ENCODE assay signal across 8 mouse cellular contexts in the genomic region with DNA sequence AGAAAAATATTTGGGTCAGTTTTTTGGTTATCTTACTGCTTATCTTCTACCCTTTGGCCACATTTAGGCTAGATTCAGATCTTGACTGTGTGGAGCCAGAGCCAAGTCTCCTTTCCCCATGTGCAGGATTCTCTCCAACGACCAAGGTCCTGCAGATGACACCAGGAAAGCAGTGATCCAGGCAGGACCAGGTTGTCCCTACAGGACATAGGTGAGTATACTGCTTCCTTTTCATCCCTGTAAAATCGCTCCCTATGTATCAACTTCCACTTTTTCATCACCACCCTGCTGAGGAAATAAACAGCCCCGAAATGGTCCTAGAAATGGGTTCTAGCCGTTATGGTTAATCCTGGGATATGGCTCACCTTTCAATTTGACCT. TPM values are rescaled to one million over a fixed set of nuclear protein-coding genes. Genes with fewer than 3 reads are reported as not detected.
DNase-seq lines count a peak whose midpoint lies in the region; ATAC-seq and TF ChIP-seq lines count a peak whose summit lies in the region.

No protein-coding gene starts in this region.

- H3K27me3 ChIP-seq in lung, postnatal 0 days (replicated peaks; ENCODE audit: insufficient read depth, low read length), result no peaks in the 10 kb centered on the region
- no peaks in the 10 kb centered on the region for H3K27me3 ChIP-seq in forebrain, embryonic 12.5 days
- no peaks in the 10 kb centered on the region for H3K27me3 ChIP-seq in limb, embryonic 12.5 days
- no peaks in the 10 kb centered on the region for H3K27me3 ChIP-seq in small intestine, adult 2 months (ENCODE audit: control insufficient read depth, insufficient read depth, low read length)

- peak overlapping the region; percentile 97 for H3K4me3 ChIP-seq in lung, postnatal 0 days (ENCODE audit: low read depth, low read length)
- peak overlapping the region; percentile 99 for H3K4me3 ChIP-seq in forebrain, embryonic 12.5 days (replicated peaks)
- H3K4me3 ChIP-seq in limb, embryonic 12.5 days (replicated peaks), result peak overlapping the region; percentile 100
- peak overlapping the region; percentile 95; the same call in 1 of the 2 replicates for H3K4me3 ChIP-seq in small intestine, adult 2 months (ENCODE audit: low read depth, low read length)

- H3K4me1 ChIP-seq in lung, postnatal 0 days (ENCODE audit: insufficient read depth, low read depth, low read length), result peaks cover 17% of the 10 kb centered on the region; the same call in 1 of the 2 replicates
- H3K4me1 ChIP-seq in forebrain, embryonic 12.5 days, result peaks cover 57% of the 10 kb centered on the region
- H3K4me1 ChIP-seq in limb, embryonic 12.5 days (replicated peaks), result peaks cover 46% of the 10 kb centered on the region
- peaks cover 11% of the 10 kb centered on the region; the same call in 1 of the 2 replicates for H3K4me1 ChIP-seq in small intestine, adult 2 months (ENCODE audit: control insufficient read depth, insufficient read depth, insufficient read length, low read length)

- ATAC-seq in lung, postnatal 0 days, result no peak
- ATAC-seq in forebrain, embryonic 12.5 days (ENCODE audit: low FRiP score), result no peak
- ATAC-seq in limb, embryonic 12.5 days (ENCODE audit: insufficient number of reproducible peaks, insufficient read depth, low FRiP score, low TSS enrichment, low read depth), result no peak

- 17% methylated on average over 4 of the region's 4 CpGs for WGBS in lung, postnatal 0 days
- 21% methylated on average over 4 of the region's 4 CpGs for whole genome bisulfite sequencing in forebrain, embryonic 12.5 days
- WGBS in limb, embryonic 12.5 days, result 17% methylated on average over 4 of the region's 4 CpGs
- WGBS in small intestine, adult 2 months, result 32% methylated on average over 4 of the region's 4 CpGs

- H3K9me3 ChIP-seq in lung, postnatal 0 days (ENCODE audit: low read length), result no peaks in the 10 kb centered on the region
- no peaks in the 10 kb centered on the region for H3K9me3 ChIP-seq in forebrain, embryonic 12.5 days
- H3K9me3 ChIP-seq in limb, embryonic 12.5 days, result no peaks in the 10 kb centered on the region

- peak overlapping the region; percentile 94; the same call in 1 of the 2 replicates for H3K9ac ChIP-seq in lung, postnatal 0 days (replicated peaks; ENCODE audit: low read depth)
- peak overlapping the region; percentile 94; the same call in 1 of the 2 replicates for H3K9ac ChIP-seq in forebrain, embryonic 12.5 days
- H3K9ac ChIP-seq in limb, embryonic 12.5 days (replicated peaks), result no peak overlapping the region

- DNase-seq in lung, postnatal 0 days (ENCODE audit: low spot score), result no peak
- no peak for DNase-seq in lung, adult 18-20 months
- DNase-seq in gastrocnemius, postnatal 25 days, result no peak
- no peak for DNase-seq in gastrocnemius, adult 18-20 months (ENCODE audit: low spot score)
- no peak for DNase-seq in cerebellum, adult 9-10 months

- TF ChIP-seq POLR2A in small intestine, adult 2 months (IDR thresholded peaks at IDR 0.05; ENCODE audit: low read depth, low read length), result no peak

- H3K4me2 ChIP-seq in lung, postnatal 0 days (replicated peaks; ENCODE audit: low read depth, low read length), result peak overlapping the region; percentile 14; the same call in 1 of the 2 replicates
- H3K4me2 ChIP-seq in forebrain, embryonic 12.5 days, result peak overlapping the region; percentile 75
- peak overlapping the region; percentile 85 for H3K4me2 ChIP-seq in limb, embryonic 12.5 days

- TF ChIP-seq EP300 in lung, postnatal 0 days (IDR thresholded peaks at IDR 0.05), result no peak

- no peak for TF ChIP-seq CTCF in lung, postnatal 0 days (IDR thresholded peaks at IDR 0.05)
- no peak for TF ChIP-seq CTCF in small intestine, adult 2 months (IDR thresholded peaks at IDR 0.05; ENCODE audit: extremely low read depth, insufficient read length, insufficient replicate concordance, low read depth, low read length)

- no peaks in the 10 kb centered on the region for H3K36me3 ChIP-seq in lung, postnatal 0 days (ENCODE audit: insufficient read depth, low read length)
- no peaks in the 10 kb centered on the region for H3K36me3 ChIP-seq in forebrain, embryonic 12.5 days (replicated peaks)
- H3K36me3 ChIP-seq in limb, embryonic 12.5 days, result 0 out of 2 replicates have a peak, but pooled peaks cover 4% of the 10 kb centered on the region
- H3K36me3 ChIP-seq in small intestine, adult 2 months (ENCODE audit: control insufficient read depth, insufficient read depth, low read length), result 0 out of 2 replicates have a peak, but pooled peaks cover 1% of the 10 kb centered on the region

- no peak overlapping the region for H3K27ac ChIP-seq in lung, postnatal 0 days (ENCODE audit: low read length)
- no peak overlapping the region for H3K27ac ChIP-seq in forebrain, embryonic 12.5 days
- no peak overlapping the region for H3K27ac ChIP-seq in limb, embryonic 12.5 days
- H3K27ac ChIP-seq in small intestine, adult 2 months (ENCODE audit: insufficient read depth, low read depth, low read length), result no peak overlapping the region

RNA-seq across cellular contexts. Expression of gene Baz2a, which starts 4.9 kb away (rescaled TPM):
- polyA plus RNA-seq in lung, postnatal 0 days (2015; fragmentation: Nextera tagmentation; extraction: Ambion mirVana), result 11.2 and 11.4 TPM in 2 replicates
- 14.0 and 14.6 TPM in 2 replicates for polyA plus RNA-seq in forebrain, embryonic 12.5 days (2016; fragmentation: Nextera tagmentation; extraction: Ambion mirVana)
- 8.6 and 9.5 TPM in 2 replicates for polyA plus RNA-seq in limb, embryonic 12.5 days (2016; fragmentation: Nextera tagmentation; extraction: Ambion mirVana)
- polyA plus RNA-seq in small intestine, adult 2 months (2012; rRNA removed), result 14.1 and 30.8 TPM in 2 replicates
- 10 to 100 TPM; 11.4 to 12.0 TPM for total RNA-seq in gastrocnemius, postnatal 25 days (2021)
- total RNA-seq in gastrocnemius, adult 18-20 months (2021), result 10 to 100 TPM; 12.4 to 13.9 TPM

RNA-seq across cellular contexts. Expression of gene Atp5b, which starts 13.2 kb away (rescaled TPM):
- 1,155 and 1,171 TPM in 2 replicates for polyA plus RNA-seq in lung, postnatal 0 days (2015; fragmentation: Nextera tagmentation; extraction: Ambion mirVana)
- 2,091 and 2,135 TPM in 2 replicates for polyA plus RNA-seq in forebrain, embryonic 12.5 days (2016; fragmentation: Nextera tagmentation; extraction: Ambion mirVana)
- 2,018 and 2,026 TPM in 2 replicates for polyA plus RNA-seq in limb, embryonic 12.5 days (2016; fragmentation: Nextera tagmentation; extraction: Ambion mirVana)
- 4,528 and 5,521 TPM in 2 replicates for polyA plus RNA-seq in small intestine, adult 2 months (2012; rRNA removed)
- 1,000 to 10,000 TPM; 3,933 to 4,186 TPM for total RNA-seq in gastrocnemius, postnatal 25 days (2021)
- 1,000 to 10,000 TPM; 3,383 to 3,450 TPM for total RNA-seq in gastrocnemius, adult 18-20 months (2021)

RNA-seq across cellular contexts. Expression of gene Ptges3, which starts 37.5 kb away (rescaled TPM):
- polyA plus RNA-seq in lung, postnatal 0 days (2015; fragmentation: Nextera tagmentation; extraction: Ambion mirVana), result 239 and 259 TPM in 2 replicates
- 611 and 642 TPM in 2 replicates for polyA plus RNA-seq in forebrain, embryonic 12.5 days (2016; fragmentation: Nextera tagmentation; extraction: Ambion mirVana)
- 567 and 594 TPM in 2 replicates for polyA plus RNA-seq in limb, embryonic 12.5 days (2016; fragmentation: Nextera tagmentation; extraction: Ambion mirVana)
- 27.7 and 38.1 TPM in 2 replicates for polyA plus RNA-seq in small intestine, adult 2 months (2012; rRNA removed)
- total RNA-seq in gastrocnemius, postnatal 25 days (2021), result 10 to 100 TPM; 61.5 to 62.3 TPM
- total RNA-seq in gastrocnemius, adult 18-20 months (2021), result 10 to 100 TPM; 72.1 to 87.9 TPM

Comparison
In these comparisons a context has a peak if more than half of its experiments do, and no peak if none do; other contexts are left out.
1. H3K4me2 ChIP-seq: peak in every context shown above with its lines; median percentile 85 in limb, embryonic 12.5 days; 75 in forebrain, embryonic 12.5 days; 14 in lung, postnatal 0 days.